Mouse (Mus musculus): Measurements from ENCODE around the gene Ppp1cb.

GRCm38 (mm10) chr5:32485430-32485829 lies 26.8 kb downstream of the Ppp1cb start:
- TF ChIP-seq ZC3H11A (IDR thresholded peaks at IDR 0.05; ENCODE audit: low read depth, low read length): no peak
- no peak for TF ChIP-seq TBP (IDR thresholded peaks at IDR 0.05; ENCODE audit: low read depth, low read length)
- TF ChIP-seq POLR2A (IDR thresholded peaks at IDR 0.05; ENCODE audit: control insufficient read depth in 1 of 2, insufficient read depth in 1 of 2, low read depth in 1 of 2, low read length in 2 of 2, poor library complexity in 1 of 2): no peak
- TF ChIP-seq NRF1 (IDR thresholded peaks at IDR 0.05; ENCODE audit: insufficient read depth, low read depth, low read length, poor library complexity, severe bottlenecking): no peak
- TF ChIP-seq CTCF (IDR thresholded peaks at IDR 0.05 in 2 of 3, conservative IDR thresholded peaks at IDR 0.05 in 1 of 3; ENCODE audit: control insufficient read depth in 1 of 3, insufficient read depth in 1 of 3, low read depth in 2 of 3, low read length in 3 of 3, poor library complexity in 1 of 3, severe bottlenecking in 1 of 3): no peak
- TF ChIP-seq KAT2A (conservative IDR thresholded peaks at IDR 0.05; ENCODE audit: low read depth, low read length): no peak
- no peak for TF ChIP-seq E2F4 (IDR thresholded peaks at IDR 0.05; ENCODE audit: borderline replicate concordance, low read depth, low read length)
- no peak for TF ChIP-seq TAL1 (IDR thresholded peaks at IDR 0.05; ENCODE audit: low read length)
- TF ChIP-seq GATA1 (IDR thresholded peaks at IDR 0.05; ENCODE audit: low read depth, low read length): no peak
- TF ChIP-seq MEF2A (IDR thresholded peaks at IDR 0.05; ENCODE audit: extremely low read depth, insufficient replicate concordance, low read depth, low read length, poor library complexity, severe bottlenecking): no peak
- TF ChIP-seq CHD2 (IDR thresholded peaks at IDR 0.05; ENCODE audit: low read length): no peak
- no peak for TF ChIP-seq EP300 (IDR thresholded peaks at IDR 0.05; ENCODE audit: low read depth in 1 of 2, low read length in 2 of 2)
- TF ChIP-seq POLR2AphosphoS5 (IDR thresholded peaks at IDR 0.05; ENCODE audit: borderline replicate concordance, low read depth, low read length): no peak
